Mouse (Mus musculus): ENCODE measurements at regions not wholly inside any gene's neighbourhood (a gene's known extent, or its start where the extent isn't known, plus 50 kb on each side); places are given as distances from the start of the nearest gene placed in this dataset.
A peak's percentile ranks its signal among the peaks of the same experiment; 100 is the strongest.

DNA sequence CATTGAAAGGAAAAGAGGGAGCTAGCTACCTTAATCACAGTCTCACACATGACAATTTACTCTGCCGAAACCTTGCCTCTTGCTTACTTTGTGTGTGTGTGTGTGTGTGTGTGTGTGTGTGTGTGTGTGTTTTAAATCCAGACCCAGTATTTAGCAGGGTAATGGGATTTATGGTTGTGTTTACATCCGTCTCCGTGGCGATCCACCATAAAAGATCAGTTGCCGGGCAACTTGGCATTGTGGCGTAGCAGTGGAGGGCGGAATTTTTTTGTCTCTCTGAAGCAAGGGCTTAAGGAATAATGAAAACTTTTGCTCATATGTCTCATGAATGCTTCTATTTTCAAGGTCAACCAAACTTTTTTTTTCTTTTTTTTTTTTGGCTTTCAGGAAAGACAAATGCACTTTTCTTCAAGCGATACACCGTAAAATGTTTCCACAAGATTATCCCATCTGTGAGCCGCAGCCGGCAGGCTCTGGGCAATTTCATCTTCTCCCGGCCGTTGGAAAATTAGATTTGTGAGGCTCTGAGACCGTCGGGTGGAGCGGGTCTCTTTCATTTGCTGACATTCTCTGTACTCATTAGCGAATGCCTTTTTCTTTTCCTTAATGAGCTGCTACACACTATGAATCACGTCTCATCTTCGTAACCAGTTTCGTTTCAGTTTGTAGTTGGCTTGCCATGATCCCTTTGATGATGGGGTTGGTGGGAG, 53.9 kb upstream of the Ptch1 start:
- DNase-seq: peak; percentile 83

DNA sequence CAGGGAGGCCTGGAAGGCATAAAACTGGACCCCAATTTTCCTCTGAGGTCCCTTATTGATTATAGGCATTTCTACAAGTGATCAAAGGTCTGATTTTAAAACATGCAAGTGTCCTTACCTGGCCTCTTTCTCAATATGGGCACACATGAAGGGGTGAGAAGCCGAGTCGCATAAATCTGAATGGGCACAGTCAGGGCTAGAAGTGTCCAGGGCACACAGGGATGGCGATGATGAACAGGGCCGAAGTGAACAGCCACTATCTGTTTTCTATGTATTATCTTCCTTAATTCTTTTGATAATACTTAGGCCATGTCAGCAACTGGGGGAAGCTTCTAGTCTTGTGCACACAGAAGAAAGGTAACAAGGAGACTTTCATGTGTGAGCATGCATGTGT, 54.5 kb upstream of the Ptch1 start:
- DNase-seq: no peak

DNA sequence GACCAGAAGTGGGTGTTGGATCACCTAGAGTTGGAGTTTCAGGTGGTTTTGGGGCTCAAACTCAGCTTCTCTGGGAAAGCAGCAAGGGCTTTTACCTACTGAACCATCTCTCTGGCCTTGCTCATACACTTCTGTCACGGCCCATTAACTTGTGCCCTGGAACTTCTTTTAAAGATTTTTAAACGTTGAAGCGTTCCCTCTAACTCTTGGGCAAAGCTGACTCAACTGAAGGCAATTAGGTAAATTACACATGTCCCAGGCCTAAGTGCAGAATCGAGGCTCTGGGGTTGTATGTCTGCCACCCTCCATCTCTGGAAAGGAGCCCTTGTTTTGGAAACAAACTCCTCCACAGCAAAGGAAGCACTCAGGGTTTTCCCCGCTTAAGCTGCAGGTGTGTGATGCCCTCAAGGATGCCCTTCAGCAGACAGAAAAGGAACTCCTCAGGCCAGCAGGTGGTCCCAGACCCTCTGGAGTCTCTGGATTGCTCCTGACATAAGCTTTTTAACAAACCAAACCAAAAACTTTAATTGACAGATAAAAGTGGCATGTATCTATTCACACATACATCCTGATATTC, 58.5 kb upstream of the Ptch1 start:
- DNase-seq: no peak

DNA sequence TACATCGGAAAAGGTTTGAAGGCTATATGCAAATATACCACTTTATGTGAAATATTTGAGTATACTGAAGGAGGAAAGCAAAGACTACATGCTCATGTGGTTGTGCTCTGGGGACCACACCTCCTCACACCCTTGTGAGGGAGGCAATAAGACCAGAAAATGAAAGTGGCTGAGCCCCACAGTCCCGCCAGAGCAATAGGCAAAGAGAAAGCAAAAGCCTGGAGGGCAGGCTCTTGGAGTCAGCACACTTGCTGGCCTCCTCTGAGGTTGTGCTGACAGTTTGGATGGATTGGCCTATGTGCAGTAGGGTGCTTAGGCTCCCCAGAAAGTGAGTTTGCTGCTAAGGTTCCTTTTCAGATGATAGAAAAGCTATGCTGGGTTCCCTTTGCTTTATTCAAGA, 60.9 kb upstream of the Ptch1 start:
- no peak for DNase-seq

DNA sequence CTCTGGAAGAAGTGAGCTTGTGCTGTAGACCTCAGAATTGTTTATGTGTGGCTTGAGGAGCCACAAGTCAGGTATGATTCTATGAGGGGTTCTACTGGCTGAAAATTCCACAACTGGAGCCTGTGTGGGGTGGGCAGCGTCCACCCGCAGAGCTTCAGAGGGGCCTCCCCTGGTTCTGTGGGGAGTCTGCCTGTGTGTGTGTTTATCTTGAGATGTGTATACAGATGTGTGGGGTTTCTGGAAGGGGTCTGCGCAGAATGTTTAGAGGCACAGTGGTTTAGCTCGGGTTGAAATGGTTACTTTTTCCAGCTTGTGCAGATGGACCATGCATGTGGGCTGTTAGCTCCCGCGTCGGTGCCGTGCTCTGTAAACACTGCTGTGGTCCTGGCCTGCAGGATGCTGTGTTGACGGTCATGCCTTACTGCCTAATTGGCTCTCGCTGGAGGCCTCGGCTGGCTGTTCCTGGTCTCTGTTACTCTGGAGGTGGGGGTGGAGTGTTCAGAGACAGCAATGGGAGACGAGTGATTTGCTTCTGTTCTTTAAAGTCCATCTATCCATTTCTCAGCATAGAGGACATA, 68.3 kb upstream of the Ptch1 start:
- DNase-seq: peak; percentile 61

DNA sequence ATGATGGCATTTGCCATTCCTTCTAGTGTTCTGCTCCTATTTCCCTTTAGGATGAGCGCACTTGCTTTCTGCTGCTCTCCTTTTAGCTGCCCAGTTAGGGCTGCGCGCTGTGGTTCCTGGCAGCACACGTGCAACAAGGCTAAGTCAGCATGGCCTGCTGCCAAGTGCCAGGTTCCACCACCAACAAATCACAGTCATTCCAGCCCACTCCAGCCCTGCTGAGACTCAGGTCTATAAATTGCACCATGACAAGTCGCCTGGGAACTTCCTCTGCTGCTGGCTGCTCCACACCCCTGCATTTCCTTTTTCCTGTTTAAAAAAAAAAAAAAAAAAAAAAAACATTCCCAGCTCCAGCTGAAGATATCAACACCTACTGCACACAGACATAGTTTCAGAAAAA, 69.2 kb upstream of the Ptch1 start:
- DNase-seq: peak; percentile 74

DNA sequence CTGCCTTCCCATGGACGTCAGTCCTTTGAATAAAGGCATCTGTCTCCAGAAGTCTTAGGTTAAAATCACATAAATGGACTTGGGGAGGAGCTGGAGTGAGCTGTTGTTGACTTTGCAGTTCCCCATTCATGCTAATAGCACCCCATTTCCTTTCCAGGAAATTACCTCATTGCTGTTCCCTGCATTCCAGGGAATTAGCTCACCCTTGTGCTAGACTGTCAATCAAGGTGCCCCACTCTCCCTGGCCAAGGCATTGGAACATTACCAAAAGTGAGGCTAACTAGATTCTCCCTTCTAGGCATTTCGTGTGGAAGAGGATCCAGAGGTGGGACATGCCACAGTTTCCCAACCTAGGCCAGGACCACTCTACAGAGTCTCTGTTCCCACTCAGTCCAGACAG, 70.0 kb upstream of the Ptch1 start:
- no peak for DNase-seq

DNA sequence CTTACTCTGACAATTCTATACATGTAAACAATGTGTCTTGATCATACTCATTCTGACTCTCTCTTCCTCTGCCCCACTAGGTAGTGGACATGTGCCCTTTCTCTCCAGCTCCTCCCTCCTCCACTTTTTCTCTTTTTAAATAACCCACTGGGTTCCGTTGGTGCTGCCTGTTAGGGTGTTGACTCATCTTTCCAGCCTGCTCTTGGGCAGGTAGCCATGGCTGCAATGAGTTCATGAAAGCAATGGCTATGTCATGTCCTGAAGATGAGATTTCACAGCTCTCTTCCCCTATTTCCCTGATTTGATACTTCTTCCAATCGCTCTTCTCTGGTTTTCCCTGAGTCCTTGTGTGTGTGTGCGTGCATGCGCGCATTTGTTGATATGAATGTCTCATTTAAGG, 70.9 kb upstream of the Ptch1 start:
- DNase-seq: no peak

DNA sequence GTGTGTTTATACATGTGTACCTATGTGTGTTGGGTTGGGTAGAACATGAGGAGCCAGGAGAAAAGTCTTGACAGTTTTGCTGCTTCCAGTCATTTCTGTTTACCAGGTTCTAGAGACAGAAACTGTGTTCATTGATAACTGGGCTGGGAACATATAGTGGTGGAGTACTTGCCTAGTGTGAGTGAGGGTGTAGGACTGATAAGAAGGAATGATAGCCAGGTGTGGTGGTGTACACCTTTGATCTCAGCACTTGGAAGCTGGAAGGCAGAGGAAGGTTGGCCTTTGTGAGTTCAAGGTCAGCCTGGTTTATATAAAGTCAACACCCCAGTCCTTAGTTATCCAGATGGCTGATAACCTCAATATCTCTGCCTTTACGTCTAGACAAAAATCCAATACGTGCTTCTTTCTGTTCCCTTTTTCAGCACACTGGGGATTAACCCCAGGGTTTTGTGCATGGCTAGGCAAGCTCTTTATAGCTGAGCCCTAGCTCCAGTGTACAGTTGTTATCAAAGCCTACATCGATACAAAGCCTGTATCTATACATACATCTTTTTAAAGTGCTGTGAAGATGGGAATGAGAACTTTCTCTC, 75.8 kb upstream of the Ptch1 start:
- no peak for DNase-seq

DNA sequence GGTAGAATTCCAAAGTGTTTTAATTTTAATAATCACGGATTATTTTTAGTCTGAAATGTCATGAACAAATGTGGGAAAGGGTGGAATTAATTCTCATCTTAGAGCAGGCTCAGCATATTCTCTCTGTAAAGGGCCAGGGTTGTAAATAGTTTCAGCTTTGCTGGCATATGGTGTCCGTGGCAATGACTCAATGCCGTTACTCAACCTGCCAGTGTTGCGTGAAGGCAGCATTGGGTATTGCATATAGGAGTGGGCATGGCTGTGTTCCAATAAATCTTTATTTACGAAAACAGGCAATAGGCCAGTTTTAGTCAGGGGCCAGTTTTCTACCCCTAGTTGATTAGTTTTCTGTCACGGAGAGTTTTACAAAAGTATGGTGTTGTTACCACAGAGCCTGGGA, 81.1 kb upstream of the Ptch1 start:
- no peak for DNase-seq

DNA sequence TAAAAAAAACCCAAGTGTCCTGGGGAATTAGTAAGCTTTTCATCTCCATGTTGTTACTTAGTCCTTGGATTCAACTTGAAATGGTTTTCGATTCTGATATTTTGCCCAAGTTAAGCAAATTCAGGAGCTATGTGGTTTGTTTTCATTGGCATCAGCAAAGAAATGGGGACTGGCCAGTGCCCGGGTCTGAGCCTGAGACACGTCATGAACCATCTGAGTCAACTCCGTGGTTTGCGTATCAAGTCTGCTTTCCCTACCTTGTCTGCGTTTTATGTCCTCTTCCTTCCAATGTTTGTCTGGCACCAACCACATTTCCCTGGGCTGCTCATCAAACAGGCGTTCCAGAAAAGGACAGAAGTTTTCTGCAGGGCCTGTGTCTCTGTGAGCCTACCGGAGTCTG, 83.7 kb upstream of the Ptch1 start:
- no peak for DNase-seq

DNA sequence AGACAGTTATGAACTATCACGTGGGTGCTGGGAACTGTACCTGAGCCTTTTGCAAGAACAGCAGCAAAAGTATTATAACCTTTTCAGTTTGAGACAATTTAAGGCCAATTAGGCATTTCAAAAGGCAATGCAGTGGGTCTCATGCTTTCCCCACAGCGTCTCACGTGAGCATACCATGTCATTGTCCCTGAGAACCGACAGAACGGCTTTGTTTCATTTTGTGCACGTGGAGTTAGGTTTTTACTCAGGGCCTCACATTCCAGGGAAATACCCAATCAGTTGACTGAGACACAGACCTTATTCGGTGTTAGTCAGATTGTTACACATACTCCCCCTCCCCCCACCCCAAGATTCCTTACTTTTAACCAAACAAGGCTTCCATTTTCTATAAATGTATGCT, 86.0 kb upstream of the Ptch1 start:
- DNase-seq: no peak

DNA sequence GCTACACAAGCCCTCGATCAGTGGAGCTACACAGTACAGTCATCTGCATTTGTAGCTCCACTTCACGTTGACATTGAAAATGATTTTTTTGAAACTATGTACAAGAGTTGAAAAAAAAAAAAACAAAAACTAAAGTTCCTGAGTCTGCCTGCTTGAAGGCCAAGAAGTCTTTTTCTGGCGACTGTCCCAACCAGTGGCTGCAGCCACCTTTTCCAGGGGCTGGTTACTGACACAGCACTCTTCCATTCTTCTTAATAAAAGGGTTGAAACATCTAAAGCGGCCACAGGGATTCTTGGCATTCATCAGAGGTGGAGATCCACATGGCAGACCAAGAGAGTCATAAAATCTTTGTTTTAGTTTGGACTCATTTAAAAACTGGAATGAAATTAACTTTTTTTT, 87.0 kb upstream of the Ptch1 start:
- DNase-seq: no peak

DNA sequence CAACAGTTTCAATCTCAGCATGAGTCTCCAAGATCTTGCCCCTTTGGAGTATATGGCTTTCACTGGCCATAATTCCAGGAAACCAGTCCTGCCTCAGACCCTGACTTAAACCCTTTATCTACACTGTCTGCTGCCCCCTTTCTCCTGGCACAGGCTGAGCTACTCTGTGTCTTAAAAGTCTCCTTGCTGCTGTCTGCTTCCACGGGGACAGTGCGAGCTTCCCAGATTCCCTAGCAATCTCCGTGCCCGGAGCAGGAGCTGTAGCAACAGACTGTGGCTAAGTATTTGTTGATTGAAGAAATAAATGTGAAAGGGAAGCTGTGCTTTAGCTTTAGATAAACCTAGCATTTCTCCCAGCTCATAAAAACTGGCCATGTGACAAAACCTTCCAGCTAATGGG, 95.2 kb upstream of the Ptch1 start:
- no peak for DNase-seq

DNA sequence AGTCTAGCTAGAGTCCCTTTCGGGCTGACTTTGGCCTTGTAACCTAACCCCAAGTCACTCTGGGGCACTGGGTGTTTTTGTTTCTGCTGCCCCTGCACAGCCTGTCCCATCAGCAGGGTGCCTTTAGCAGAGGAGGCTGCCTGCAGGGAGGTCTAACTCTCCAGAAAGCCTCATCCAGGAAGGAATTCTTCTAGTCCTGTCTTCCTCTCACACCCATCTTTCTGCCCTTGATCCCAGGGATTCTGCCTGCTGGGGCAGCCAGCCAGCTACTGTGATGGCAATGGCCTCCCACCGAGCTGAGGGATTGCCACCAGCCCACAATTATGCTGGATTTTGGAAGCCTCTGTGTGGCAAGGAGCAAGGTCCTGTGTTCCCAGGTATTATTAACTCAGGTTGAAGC, 95.6 kb upstream of the Ptch1 start:
- DNase-seq: no peak

DNA sequence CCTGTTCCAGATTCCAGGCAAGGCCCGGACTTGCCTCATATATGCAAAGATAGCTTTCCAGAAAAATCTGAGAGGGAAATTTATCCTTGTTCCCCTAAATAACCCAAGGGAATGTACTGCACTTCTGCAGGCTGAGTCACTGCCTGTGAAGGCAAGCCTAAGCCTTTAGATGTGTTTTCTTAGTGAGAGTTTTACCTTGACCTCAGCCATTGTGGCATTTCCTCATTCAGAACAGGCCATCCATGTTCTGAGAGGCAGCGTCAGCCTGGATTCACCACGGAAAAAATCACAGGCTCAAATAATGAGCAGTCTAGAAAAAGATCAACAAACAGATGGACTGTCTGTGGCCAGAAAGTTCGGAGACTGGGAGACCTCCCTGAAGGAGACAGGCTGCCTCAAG, 99.0 kb upstream of the Ptch1 start:
- DNase-seq: no peak

DNA sequence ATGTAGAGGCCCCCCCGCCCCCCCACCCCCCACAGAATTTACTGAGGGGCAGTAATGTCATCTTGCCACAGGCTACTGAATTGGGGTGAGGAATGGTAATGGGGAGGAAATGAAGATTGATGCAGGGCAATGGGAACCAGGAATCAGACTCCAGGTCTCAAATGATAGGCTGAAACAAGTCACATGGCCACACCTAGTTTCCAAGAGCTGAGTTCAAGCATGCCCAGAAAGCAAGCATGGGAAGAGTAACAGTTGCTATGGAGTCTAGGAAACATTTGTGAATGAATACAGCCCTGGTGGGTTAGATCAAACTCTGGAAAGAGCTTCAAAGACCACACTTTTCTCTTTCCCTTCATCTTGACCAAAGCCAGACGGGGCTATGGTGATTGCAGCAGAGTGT, 104.3 kb upstream of the Ptch1 start:
- DNase-seq: no peak

DNA sequence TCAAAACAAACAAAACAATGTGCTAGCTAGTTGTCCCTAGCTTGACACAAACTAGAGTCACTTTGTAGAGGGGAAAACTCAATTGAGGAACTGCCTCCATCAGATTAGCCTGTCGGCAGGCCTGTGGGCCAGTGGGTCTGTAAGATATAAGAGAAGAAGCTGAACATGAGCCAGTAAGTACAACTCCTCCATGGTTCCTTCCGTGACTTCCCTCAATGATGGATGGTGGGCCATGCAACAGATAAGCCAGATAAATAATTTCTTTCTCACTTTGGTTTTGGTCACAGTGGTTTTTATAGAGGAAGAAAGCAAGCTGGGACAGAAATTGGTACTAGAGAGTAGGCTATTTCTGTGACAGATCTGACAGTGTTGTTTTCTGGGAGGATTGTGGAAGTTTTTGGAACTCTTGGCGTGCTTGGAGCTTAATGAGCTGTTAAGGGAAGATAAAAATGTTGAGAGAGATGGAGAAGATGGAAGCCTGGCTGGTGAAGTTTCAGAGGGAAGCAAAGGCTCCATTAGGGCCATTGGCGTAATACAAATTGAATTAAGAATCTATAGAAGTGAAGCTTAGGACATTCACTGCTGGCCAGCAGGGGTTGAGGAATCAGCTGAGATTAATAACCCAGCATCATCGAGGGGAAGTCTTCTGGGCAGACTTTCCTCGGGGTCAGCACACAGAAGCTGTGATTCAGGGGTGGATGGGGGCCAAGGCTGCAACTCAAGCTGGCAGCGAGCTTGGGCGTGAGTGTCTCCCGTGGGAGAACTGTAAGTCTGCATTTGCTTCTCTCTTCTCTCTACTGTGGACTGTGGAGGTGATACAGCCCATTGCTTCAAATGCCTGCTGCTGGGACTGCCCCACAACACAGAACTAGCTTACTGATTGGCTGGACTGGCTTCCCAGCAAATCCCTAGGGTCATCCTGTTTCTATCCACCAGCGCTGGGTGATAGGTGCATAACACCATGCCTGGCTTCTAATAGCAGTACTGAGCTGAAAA, 105.2 kb upstream of the Ptch1 start:
- no peak for DNase-seq

DNA sequence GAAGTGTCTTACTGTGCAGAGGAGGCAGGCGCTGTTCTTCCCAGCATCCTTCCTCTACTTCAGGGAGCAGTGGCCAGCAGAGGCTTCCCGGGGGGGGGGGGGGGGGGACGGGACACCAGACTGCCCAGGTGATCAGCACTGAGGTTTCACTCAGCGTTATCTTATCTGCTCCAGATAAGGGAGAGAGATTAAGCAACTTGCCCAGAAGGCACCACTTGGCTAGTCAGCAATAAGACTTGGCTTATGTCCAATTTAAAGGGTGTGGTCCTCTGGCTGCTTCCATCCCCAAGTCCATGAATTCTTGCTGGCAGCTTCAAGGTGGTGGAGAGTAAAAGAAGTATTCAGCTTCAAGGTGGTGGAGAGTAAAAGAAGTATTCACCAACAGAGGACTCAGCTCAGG, 108.9 kb upstream of the Ptch1 start:
- DNase-seq: no peak

DNA sequence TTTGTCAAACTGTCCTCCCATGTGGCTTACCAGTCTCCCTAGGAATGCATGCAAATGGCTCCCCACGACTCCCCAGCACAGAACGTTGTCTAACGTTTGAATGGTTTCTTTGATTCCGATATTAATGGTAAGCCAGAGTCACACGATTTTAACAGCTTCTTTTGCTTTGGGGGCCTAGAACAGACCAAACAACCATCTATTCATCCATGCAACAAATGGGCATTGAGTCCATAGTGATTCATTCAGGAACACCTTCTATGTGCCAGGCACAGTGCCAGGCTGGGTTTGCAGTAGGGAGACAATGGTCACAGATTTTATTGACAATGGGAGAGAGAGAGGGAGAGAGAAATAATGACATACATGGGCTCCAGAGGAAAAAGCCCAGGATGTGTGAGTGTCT, 118.6 kb upstream of the Ptch1 start:
- DNase-seq: no peak

DNA sequence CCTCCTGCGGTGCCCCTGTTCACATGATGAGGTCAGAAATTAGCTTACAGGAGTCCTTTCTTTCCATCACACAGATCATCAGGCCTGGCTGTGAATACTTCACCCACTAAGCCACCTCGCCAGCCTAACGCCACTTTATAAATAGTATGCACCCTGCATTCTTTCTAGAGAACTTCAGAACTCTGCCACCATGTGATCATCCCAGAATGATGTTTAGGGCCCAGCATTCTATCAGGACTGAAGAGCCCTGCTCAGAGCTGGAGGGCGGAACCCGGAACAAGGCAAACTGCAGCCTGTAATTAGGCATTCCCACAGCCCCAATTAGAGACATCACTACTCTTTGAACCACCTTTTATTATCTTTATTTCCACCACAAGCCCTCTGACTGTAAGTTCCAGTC, 120.2 kb upstream of the Ptch1 start:
- no peak for DNase-seq

DNA sequence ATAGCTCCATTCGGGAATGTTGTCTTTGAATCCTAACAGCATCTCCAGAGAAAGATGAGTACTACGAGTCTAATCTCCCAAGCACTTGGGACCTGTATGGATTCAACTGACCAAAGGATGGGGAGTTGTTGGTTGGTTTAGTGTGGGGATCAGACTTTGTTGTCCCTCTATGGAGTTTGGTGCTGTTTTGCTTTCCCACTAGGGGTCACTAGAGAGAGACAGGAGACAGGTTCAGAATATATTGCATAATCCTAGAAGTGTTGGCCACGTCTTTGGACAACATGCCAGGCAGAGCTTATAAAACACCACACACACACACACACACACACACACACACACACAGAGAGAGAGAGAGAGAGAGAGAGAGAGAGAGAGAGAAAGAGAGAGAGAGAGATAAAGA, 118.6 kb upstream of the Ercc6l2 start:
- peak; percentile 43 for DNase-seq

DNA sequence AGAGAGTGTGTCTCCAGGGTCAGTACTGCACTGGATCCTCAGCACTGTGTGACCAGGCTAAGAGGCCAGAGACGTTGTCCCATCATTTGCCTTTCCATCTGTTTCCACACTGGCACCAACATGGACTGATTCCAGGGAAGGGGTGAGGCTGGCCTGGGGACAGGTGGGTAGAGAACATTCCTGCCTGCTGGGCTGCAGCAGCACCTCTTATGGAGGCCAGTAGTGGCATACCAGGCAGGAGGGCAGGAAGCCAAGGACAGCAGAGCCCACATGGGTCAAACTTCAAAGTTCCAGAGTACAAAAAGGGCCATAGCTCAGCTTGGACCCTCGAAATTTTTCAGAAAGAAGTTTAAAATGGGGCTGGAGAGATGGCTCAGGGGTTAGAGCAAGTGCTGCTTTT, 115.4 kb upstream of the Ercc6l2 start:
- DNase-seq: no peak
